Mouse (Mus musculus): ENCODE measurements around the gene Dmtf1. TPM values are rescaled to one million over a fixed set of nuclear protein-coding genes. Genes with fewer than 3 reads are reported as not detected.

Dmtf1 gene
- polyA plus RNA-seq, 1 experiment from 2014 or later: 10.2 TPM

DNA sequence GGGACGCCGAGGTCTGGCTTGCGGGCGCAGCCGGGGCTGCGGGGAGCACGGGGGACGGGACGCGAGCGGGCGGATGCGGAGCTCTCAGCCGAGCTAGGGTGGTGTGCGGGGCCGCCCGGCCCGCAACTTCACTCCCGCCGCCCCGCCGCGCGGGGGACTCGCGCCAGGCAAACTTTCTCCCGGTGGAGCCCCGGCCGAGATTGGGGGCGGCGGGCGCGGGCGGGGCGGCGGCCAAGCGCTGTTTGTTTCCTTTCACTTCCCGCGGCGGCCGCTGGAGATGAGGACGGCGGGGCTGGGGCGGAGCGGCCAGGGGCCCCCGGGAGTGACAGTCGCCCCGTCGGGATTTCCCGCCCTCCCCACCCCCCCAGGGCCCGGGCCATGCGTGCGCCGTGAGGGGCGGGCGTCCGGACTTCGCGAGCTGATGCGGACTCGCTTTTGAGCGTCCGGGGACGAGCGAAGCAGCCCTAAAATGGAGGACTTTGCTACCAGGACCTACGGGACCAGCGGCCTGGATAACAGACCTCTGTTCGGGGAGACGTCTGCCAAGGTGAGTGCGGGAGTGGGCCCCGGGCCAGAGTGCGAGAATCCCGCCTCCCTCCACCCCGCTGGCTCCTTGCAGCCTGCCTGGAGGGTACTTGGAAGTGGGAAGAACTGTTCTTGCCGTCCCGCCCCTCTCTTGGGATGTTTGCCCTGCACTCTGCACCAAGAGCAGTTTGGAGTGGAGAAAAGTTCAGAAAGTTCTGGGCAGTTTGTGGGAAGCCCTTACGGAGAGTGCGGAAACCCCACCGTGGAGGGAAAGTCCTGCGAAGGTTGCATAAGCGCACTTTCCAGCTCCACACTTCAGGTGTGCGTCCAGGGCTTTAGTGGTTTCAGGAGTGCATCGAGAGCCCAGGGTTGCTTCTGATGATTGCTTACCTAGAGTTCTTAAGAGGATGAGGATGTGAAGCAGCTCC, 60.5 kb downstream of the Dmtf1 start:
- Histone ChIP-seq H3K4me3 (ENCODE audit: low read depth, low read length) (peak overlapping the region; percentile 77), H3K36me3 (ENCODE audit: control insufficient read depth, insufficient read depth) (no peaks in the 10 kb centered on the region), H3K4me1 (ENCODE audit: control insufficient read depth, low read depth, low read length) (no peaks in the 10 kb centered on the region), H3K4me2 (ENCODE audit: low read depth, low read length) (peak overlapping the region; percentile 55), H3K9ac (ENCODE audit: low read depth, low read length) (peak overlapping the region; percentile 68), H3K27me3 (ENCODE audit: control insufficient read depth, insufficient read depth, low read depth, low read length) (peaks cover 35% of the 10 kb centered on the region), H3K27ac (ENCODE audit: low read length) (peak overlapping the region; percentile 45), H3K9me3 (replicated peaks; ENCODE audit: control insufficient read depth, low read length) (no peaks in the 10 kb centered on the region)
- peak; percentile 73 for ATAC-seq (ENCODE audit: low read depth)
- under 1% methylated on average over 76 of the region's 83 CpGs for WGBS (ENCODE audit: insufficient replicate concordance)

DNA sequence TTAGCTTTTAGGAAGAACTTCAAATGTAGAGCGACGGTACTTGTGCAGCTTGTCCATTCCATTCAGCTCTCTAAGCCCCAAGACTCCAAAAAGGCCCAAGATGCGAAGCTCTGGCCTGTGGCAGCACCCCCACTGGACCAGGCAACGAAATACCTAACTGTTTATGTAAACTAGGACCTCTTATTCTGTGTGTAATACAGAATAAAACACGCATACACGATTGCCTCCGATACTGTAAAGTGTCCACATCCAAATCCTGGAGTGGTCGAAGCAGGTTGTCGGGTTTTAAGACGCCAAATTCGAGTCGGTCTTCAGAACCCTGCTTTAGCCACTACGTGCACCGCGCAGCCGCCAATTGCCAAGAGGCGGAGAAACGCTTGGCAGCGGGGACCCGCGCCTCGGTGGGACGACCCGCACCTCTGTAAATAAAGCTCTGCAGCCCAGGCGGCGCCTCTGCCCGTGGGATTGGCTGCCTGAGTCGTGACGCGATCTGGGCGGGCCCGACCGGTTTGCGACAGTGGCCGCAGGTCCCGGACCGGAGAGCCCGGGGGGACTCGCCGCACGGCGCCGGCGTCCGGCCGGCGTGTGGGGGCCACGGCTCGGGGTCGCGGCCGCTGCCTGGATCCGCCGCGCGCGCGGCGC, 61.2 kb downstream of the Dmtf1 start, which contains the start of gene Tmem243:
Tmem243 (plus strand) TSS at position 462 of the 642 bp plus-strand sequence.
- peak; percentile 91 for ATAC-seq (ENCODE audit: low read depth)

DNA sequence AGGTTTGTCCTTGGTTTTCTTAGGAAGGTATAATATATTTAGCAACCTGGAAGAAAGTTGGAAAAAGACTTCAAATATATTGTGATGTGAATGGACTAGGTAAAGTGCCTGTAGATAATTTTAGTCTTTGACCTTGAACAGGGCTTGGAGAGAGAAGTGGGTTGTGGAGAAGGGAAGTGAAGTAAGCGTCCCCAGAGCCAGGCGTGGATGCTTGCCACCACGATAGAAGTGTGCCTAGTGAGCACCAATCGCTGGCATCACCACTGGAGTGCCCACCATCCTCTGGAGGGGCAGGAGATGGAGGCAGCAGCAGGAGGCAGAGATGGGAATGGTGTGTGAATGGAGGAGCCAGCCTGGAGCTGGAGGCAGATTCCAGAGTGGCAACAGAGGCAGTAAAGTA, 68.1 kb downstream of the Dmtf1 start:
- Histone ChIP-seq H3K4me1 (ENCODE audit: control insufficient read depth, low read depth, low read length) (no peaks in the 10 kb centered on the region), H3K36me3 (ENCODE audit: control insufficient read depth, insufficient read depth) (no peaks in the 10 kb centered on the region), H3K4me3 (ENCODE audit: low read depth, low read length) (no peak overlapping the region), H3K9me3 (replicated peaks; ENCODE audit: control insufficient read depth, low read length) (no peaks in the 10 kb centered on the region), H3K4me2 (ENCODE audit: low read depth, low read length) (no peak overlapping the region), H3K9ac (ENCODE audit: low read depth, low read length) (no peak overlapping the region), H3K27ac (ENCODE audit: low read length) (no peak overlapping the region), H3K27me3 (ENCODE audit: control insufficient read depth, insufficient read depth, low read depth, low read length) (no peaks in the 10 kb centered on the region)
- ATAC-seq (ENCODE audit: low read depth): no peak
- 57% methylated on average over 4 of the region's 4 CpGs for WGBS (ENCODE audit: insufficient replicate concordance)

More for the DNA sequence above, 61.2 kb downstream of the Dmtf1 start, which contains the start of gene Tmem243:
- Histone ChIP-seq H3K27ac (ENCODE audit: low read length) (peak within 1 kb of the TSS; percentile 45), H3K9me3 (replicated peaks; ENCODE audit: control insufficient read depth, low read length) (no peaks in the 10 kb centered on the region), H3K36me3 (ENCODE audit: control insufficient read depth, insufficient read depth) (no peaks in the 10 kb centered on the region), H3K4me1 (ENCODE audit: control insufficient read depth, low read depth, low read length) (no peaks in the 10 kb centered on the region), H3K9ac (ENCODE audit: low read depth, low read length) (peak within 1 kb of the TSS; percentile 68), H3K4me2 (ENCODE audit: low read depth, low read length) (peak within 1 kb of the TSS; percentile 55), H3K27me3 (ENCODE audit: control insufficient read depth, insufficient read depth, low read depth, low read length) (peaks cover 35% of the 10 kb centered on the region), H3K4me3 (ENCODE audit: low read depth, low read length) (peak within 1 kb of the TSS; percentile 77)
- WGBS (ENCODE audit: insufficient replicate concordance): under 1% methylated on average over 59 of the region's 59 CpGs

DNA sequence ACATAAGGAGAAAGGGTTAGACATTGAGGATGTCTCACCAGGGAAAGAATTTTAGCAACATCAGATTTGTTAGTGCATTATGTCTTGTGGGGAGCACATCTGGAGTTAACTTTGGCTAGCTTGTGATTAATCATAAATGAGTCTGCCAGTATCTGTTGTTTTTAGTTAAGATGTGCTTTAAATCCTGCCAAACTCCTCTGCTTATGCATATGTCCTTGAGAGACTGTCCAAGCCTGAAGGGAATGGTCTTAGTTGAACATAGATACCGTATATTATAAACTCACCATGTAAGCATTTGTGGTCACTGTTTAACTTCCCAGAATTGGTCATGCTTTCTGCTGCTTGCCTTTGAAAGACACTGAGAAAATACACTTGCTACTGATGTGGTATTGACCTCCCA, 68.9 kb downstream of the Dmtf1 start:
- H3K4me3 ChIP-seq (ENCODE audit: low read depth, low read length): no peak overlapping the region
- no peaks in the 10 kb centered on the region for H3K36me3 ChIP-seq (ENCODE audit: control insufficient read depth, insufficient read depth)
- H3K4me1 ChIP-seq (ENCODE audit: control insufficient read depth, low read depth, low read length): no peaks in the 10 kb centered on the region
- H3K9me3 ChIP-seq (replicated peaks; ENCODE audit: control insufficient read depth, low read length): no peaks in the 10 kb centered on the region
- 61% methylated on average over 1 of the region's 1 CpGs for WGBS (ENCODE audit: insufficient replicate concordance)
- ATAC-seq (ENCODE audit: low read depth): no peak
- H3K27ac ChIP-seq (ENCODE audit: low read length): no peak overlapping the region
- no peaks in the 10 kb centered on the region for H3K27me3 ChIP-seq (ENCODE audit: control insufficient read depth, insufficient read depth, low read depth, low read length)
- no peak overlapping the region for H3K9ac ChIP-seq (ENCODE audit: low read depth, low read length)
- H3K4me2 ChIP-seq (ENCODE audit: low read depth, low read length): no peak overlapping the region

DNA sequence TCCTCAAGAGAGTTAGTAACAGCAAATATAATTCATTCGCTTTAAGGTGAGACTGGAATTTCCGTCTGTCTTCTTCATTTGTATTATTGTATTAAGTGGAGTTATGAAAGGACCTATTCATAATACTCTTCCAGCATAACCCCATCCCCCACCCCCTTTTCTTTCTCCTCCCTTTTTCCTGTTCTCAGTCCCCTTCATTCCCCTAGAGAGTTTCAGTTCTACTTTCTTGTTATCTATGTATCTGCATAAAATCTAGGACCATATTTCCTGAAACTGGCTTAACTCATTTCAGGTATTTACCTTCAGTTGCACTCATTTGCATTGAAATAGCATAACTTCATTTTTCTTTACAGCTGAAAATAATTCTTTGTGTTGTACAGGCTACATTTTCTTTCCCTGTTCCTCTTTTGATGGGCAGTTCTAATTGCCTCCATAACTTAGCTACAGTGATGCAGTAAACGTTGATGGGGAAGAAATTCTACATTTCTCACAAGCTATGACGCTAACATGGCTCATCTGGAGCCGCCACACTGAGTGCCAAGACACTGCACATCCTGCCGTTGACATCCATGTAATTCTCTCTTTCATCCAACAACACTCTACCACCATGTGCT, 71.0 kb downstream of the Dmtf1 start:
- Histone ChIP-seq H3K27ac (ENCODE audit: low read length) (no peak overlapping the region), H3K9me3 (replicated peaks; ENCODE audit: control insufficient read depth, low read length) (no peaks in the 10 kb centered on the region), H3K4me1 (ENCODE audit: control insufficient read depth, low read depth, low read length) (no peaks in the 10 kb centered on the region), H3K36me3 (ENCODE audit: control insufficient read depth, insufficient read depth) (no peaks in the 10 kb centered on the region), H3K4me2 (ENCODE audit: low read depth, low read length) (no peak overlapping the region), H3K4me3 (ENCODE audit: low read depth, low read length) (no peak overlapping the region), H3K27me3 (ENCODE audit: control insufficient read depth, insufficient read depth, low read depth, low read length) (no peaks in the 10 kb centered on the region), H3K9ac (ENCODE audit: low read depth, low read length) (no peak overlapping the region)
- no peak for ATAC-seq (ENCODE audit: low read depth)
- WGBS (ENCODE audit: insufficient replicate concordance): 66% methylated on average over 6 of the region's 6 CpGs

DNA sequence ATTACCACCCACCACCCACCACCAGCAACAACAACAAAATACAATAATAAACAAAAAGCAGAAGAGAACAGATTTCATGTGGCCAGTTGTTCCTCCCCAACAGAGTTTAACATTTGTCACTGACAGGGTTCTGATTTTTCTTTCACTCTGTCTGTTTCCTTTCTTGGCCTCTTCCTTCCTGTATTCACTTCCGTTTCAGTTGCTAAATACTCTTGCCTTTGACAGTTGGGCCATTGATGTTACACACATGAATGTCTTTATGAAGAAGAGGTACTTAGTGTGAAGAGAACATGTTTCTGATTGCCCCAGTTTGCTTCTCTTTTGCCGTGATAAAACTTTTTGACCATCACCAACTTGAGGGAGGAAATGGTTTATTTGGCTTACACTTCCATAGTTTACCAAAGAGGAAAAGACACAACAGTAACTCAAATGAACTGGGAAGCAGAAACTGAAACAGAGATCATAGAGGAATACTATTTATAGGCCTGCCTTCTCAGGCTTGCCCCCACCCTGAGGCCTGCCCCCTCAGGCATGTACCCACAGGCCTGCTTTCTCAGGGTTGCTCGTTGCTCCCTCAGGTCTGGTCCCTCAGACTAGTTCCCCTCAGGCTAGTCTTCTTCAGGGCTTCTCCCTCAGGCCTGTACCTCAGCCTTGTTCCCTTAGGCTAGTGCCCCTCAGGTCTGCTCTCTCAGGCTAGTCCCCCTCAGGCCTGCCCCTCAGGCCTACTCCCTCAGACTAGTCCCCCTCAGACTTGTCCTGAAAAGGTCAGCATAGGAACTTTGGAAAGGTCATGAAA, 74.5 kb downstream of the Dmtf1 start:
- peak; percentile 19; the same call in 1 of the 2 replicates for ATAC-seq (ENCODE audit: low read depth)
- H3K9ac ChIP-seq (ENCODE audit: low read depth, low read length): no peak overlapping the region
- H3K9me3 ChIP-seq (replicated peaks; ENCODE audit: control insufficient read depth, low read length): no peaks in the 10 kb centered on the region
- WGBS (ENCODE audit: insufficient replicate concordance): 26% methylated on average over 3 of the region's 3 CpGs
- H3K27ac ChIP-seq (ENCODE audit: low read length): 0 out of 2 replicates have a peak overlapping the region, but pooled peaks have one; percentile 6
- no peak overlapping the region for H3K4me3 ChIP-seq (ENCODE audit: low read depth, low read length)
- H3K4me2 ChIP-seq (ENCODE audit: low read depth, low read length): no peak overlapping the region
- no peaks in the 10 kb centered on the region for H3K27me3 ChIP-seq (ENCODE audit: control insufficient read depth, insufficient read depth, low read depth, low read length)
- no peaks in the 10 kb centered on the region for H3K36me3 ChIP-seq (ENCODE audit: control insufficient read depth, insufficient read depth)
- no peaks in the 10 kb centered on the region for H3K4me1 ChIP-seq (ENCODE audit: control insufficient read depth, low read depth, low read length)

DNA sequence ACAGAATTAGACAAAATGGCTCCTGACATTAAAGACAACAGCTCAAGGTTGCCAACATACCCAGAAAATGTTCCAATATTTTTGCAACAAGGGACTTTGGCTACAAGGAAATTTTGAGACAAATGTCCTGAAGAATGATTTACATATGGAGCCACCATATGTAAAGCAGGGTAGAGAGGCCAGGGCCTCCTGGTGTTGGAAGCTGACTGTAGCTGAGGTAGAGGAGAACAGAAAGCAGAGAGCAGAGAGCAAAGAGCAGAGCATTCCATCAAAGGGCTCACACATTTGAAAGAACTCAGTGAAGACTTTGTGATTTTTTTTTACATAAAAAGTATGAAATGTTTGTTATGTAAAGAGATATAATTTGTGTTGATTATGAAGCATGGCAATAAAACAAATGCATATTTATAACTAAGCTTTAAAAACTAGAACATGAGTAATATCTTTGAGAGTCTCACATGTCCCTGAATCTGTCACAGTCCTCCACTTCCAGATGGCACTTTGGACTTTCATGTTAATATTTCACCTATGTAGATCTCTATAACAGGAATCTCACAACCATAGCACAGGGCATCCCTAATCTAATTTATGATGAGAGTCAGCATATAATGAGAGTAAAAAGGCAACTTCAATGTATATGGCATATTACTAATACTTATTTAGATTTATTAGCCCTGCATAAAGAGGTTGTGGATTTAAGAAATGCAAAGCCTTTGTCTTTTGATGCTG, 81.6 kb downstream of the Dmtf1 start:
- H3K27ac ChIP-seq (ENCODE audit: low read length): no peak overlapping the region
- no peak overlapping the region for H3K9ac ChIP-seq (ENCODE audit: low read depth, low read length)
- no peak overlapping the region for H3K4me2 ChIP-seq (ENCODE audit: low read depth, low read length)
- no peak overlapping the region for H3K4me3 ChIP-seq (ENCODE audit: low read depth, low read length)
- no peaks in the 10 kb centered on the region for H3K27me3 ChIP-seq (ENCODE audit: control insufficient read depth, insufficient read depth, low read depth, low read length)
- no peaks in the 10 kb centered on the region for H3K9me3 ChIP-seq (replicated peaks; ENCODE audit: control insufficient read depth, low read length)
- no peaks in the 10 kb centered on the region for H3K4me1 ChIP-seq (ENCODE audit: control insufficient read depth, low read depth, low read length)
- no peaks in the 10 kb centered on the region for H3K36me3 ChIP-seq (ENCODE audit: control insufficient read depth, insufficient read depth)
- ATAC-seq (ENCODE audit: low read depth): no peak

All from liver, embryonic 16.5 days (tissue).